Mouse (Mus musculus) left cerebral cortex, adult 18-20 months (tissue): ENCODE measurements at regions not wholly inside any gene's neighbourhood (a gene's known extent, or its start where the extent isn't known, plus 50 kb on each side); places are given as distances from the start of the nearest gene placed in this dataset.
A peak's percentile ranks its signal among the peaks of the same experiment; 100 is the strongest.

Experiments
- DNase-seq, 2 experiments: peaks; one replicate each; pipeline ENCODE4 v3.0.0; 2021 to 2022; ENCODE audit warnings: low spot score in 2 of 2, mixed read lengths in 1 of 2

- peak; percentile 79 to 81 for DNase-seq
Measured at GRCm38 (mm10) chr7:71412079-71412478, 60.8 kb upstream of the Gm10295 start.

- no peak for DNase-seq
Measured at GRCm38 (mm10) chr7:71411293-71412011, 60.2 kb upstream of the Gm10295 start.

- no peak for DNase-seq
Measured at GRCm38 (mm10) chr7:71409903-71410302, 58.6 kb upstream of the Gm10295 start.

GRCm38 (mm10) chr7:71409061-71409460 lies 57.8 kb upstream of the Gm10295 start:
- no peak for DNase-seq

GRCm38 (mm10) chr7:71406283-71406682 lies 55.0 kb upstream of the Gm10295 start:
- no peak for DNase-seq
